Mouse (Mus musculus) fat pad, adult 2 months (tissue): Measurements from ENCODE around the gene Prrg4.
"Not testable (repeated sequence)": the region's sequence is repeated elsewhere in the genome, so short reads cannot be mapped to it uniquely, and the experiment has no call there.

ENCODE experiments used
- DNase-seq: peaks from one replicate; pipeline ENCODE4 v3.0.0-alpha.2; 2011; ENCODE audit warnings: low read depth, low spot score; ENCODE audit errors: extremely low read depth

Gene Prrg4

DNA sequence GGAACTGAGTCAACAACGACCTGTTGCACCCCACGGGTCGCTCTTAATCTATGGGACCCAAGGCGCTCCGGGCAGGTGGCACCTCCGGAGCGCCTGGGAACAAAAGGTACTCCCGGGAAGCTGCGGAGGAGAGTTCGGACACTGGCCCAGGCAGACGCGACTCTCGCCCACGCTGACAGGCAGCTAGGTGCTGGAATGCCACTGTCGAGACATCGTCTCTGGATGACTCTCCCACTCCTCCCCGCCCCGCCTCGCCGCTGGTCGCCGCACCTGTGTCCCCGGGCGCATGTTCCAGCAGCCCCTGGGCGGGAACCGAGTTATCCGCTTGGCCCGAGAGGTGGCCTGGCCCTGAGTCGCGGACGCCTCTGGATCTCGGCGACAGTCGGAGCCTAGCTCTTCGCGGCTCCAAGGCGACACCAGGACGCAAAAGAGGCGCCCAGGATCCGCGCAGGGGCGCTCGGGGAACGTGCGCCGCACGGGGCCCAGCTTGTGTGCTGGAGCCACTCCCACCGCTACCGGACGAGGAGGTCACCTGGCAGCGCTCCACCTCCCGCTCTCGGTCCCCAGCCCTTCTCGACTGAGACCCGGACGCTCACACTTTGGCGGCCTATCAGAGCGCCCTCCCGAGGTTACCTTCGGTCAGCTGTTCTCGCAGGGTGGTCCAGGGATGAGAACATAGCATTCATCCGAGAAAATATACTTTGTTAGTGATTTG, at the start of gene Prrg4:
Gene Prrg4, minus strand, starts transcription at position 601 of the 715 bp plus-strand sequence.
- no peak for DNase-seq

- no peak for DNase-seq
Observed at GRCm38 (mm10) chr2:104887882-104888566, 38.3 kb upstream of the Prrg4 start.

- DNase-seq, result not testable (repeated sequence)
Observed at GRCm38 (mm10) chr2:104887331-104887730, 37.7 kb upstream of the Prrg4 start.

- no peak for DNase-seq
Observed at GRCm38 (mm10) chr2:104886109-104886508, 36.4 kb upstream of the Prrg4 start.

DNA sequence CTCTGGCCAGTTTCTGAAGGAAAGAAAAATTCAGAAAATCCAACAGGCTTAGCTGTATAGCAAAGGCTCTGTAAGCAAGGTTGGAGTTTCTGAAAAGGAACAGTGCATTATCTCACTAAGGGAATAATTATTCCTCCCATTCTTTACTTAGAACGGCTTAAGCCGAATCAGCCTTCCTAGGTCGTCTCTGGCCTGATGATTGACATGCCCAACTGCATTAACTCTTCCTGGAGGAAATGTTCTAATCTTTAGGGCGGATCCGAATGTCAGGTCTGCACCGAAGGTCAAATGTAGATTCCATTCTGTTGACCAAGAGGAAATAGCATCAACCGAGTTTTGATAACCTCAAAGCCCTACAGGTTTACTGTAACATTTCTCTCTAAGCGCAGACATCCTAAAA, 29.1 kb upstream of the Prrg4 start:
- no peak for DNase-seq

- DNase-seq, result no peak
Observed at GRCm38 (mm10) chr2:104869101-104869500, 19.4 kb upstream of the Prrg4 start.

DNA sequence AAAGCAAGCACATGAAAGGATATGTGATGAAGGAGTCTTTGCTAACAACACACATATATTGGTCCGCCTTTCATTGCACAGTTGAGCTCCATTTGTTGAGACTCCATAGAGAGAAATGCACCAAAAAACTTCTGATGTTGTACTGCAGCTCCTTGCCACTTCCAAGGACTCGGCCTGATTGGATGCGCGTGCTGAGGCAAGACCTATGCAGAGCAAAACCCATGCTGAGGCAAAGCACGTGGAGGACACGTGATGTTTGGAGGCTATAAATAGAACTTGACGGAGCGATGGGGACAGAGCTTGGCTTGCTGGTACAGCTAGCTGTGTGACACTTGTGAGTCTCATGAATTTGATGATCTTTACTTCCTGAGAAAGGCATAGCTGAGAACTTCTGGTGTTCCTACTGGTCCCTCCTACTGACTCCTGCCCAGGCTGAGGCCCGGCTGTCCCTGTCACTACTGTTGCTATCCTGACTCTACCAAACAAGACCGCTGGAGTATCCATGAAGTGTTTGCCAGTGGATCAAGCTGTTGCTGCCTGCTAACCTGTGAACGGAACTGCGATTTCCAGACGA, 17.7 kb upstream of the Prrg4 start, which contains the start of gene Ccdc73:
Gene Ccdc73, plus strand, starts transcription at position 524 of the 574 bp plus-strand sequence.
- DNase-seq, result no peak

DNA sequence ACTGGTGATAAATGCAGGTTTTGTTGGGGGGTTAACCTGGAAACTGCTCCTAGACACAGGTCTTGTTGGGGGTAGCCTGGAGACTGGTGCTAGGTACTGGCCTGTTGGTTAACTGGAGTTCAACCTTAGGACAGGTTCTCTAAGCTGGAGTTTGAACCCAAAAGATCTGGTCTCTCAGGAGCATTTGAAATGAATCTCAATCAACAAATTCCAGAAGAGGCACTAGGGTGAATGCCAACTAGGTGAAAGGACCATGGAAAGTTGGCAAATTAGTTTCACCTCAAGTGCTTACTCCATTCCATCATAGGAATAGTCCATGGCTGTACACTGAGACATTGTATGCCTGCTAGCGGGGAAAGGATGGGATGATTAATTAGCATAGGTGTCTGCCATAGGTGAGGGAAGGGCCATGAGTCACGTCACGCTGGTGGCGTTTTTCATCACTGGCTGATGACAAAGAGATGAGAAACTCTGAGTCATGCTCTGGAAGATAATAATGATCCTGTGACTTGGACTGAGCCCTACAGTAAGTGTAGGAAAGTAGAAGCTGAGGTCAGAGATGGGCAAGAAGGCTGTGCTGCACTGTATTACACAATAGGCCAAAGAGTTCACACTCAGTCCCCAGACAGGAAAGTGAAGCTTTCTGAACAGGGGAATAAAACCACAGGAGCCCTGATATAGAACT, 14.6 kb upstream of the Prrg4 start:
- DNase-seq, result no peak

GRCm38 (mm10) chr2:104860426-104860825, 10.8 kb upstream of the Prrg4 start:
- no peak for DNase-seq

DNA sequence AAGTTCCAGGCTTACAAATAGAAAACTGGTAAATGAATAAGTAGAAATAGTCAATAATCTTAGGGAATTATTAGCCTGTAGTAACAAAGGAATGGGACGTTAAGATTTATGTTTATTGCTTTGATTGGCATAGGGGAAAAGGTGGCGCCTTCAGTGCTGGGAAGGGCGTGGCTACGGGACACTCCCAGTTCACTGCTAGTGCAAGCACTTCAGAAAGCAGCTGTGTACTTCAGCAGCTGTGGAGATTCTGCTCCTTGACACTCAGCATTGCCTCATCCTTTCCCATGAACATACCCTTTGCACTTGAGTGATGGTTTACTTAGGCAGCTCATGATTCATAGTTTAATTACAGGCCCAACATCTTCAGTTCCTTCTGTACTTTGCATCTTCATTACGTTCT, 9.4 kb upstream of the Prrg4 start:
- DNase-seq, result no peak

GRCm38 (mm10) chr2:104858083-104858482, 8.4 kb upstream of the Prrg4 start:
- DNase-seq, result not testable (repeated sequence)

DNA sequence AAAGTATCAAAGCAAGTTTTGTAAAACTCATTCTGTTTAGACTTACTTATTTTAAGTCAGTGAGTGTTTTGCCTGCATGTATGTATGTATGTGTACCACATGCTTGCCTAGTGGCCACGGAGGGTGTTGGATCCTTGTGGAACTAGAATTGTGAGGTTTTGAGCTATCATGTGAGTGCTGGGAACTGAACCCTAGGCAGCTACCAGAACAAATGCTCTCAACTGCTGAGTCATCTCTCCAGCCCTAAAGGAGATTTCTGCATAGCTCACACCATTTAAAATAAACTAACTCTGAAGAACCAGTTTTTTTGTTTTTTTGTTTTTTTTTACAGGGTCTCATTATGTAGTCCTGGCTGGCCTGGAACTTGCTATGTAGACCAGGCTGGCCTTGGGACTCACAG, 6.5 kb upstream of the Prrg4 start:
- no peak for DNase-seq

DNA sequence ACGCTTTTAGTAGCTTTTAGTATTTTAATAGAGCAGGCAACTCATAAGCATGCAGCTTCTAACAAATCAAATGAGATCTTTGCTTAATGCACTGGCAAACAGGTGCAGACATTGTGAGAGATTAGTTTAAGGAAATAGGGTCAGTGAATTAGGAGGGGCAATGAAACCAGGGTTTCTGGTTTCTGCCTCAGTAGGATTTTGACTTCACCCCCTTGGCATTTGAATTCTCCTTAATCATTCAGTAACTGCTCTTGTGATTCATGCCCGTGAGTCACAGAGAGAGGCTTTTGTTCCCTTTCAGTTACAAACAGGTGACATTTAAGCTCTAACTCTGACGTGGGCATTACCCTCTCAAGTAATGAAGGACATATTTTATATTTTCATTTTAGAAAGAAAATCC, 6.1 kb upstream of the Prrg4 start:
- no peak for DNase-seq

GRCm38 (mm10) chr2:104854836-104855235, 5.2 kb upstream of the Prrg4 start:
- no peak for DNase-seq

DNA sequence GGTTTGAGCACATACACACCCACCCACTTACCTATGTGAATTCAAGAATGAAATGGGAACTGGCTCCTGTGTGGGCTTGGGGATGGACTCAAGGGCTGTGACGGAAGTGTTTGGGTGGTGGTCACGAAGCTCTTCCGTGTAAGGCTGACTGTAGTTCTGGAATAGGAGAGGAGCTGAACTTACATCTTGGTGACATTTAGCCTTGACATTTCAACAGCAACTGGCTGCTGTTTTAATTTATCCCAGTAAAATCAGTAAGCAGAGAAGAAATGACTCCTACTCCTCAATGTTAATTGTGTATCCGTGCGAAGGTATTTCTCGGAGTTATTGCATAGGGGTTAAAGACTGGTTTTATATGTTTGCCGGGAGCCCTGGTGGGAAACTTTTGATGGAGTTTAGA, 2.9 kb upstream of the Prrg4 start:
- DNase-seq, result no peak

DNA sequence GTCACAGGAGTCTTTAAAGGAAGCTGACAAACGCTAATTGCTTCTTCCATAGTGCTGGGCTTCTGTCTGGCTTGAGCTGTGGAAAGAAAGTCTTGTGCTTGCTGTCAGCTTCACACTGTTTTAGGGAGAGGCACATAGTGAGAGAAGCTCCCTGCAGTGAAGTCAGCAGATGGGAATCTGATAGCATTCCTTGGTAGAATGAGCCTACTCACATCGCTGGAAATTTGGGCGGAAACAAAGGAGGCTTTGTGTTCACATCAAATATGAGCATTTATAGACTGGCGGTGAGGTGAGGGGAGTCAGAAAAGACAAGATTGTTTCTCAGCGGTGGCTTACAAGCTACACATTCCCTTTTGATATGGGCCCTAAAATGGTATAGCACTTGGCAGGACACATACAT, 2.0 kb upstream of the Prrg4 start:
- no peak for DNase-seq

DNA sequence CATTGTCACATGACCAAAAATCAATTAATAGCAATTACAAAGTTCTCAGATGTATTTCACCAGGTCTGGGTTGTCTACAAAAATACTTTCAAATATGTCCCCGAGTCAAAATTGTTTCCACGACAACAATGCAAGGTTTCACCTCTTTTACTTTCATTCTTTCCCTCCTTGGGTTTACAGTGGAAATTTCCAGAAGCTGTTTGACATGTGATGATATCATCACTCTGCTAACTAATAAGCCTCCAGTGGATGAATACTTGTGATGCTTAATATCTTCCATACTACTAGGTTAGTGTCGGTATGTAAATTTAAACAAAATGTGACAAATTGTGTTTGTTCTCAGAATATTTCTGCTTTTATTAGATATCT, 299 bp upstream of the Prrg4 start:
- DNase-seq, result no peak

DNA sequence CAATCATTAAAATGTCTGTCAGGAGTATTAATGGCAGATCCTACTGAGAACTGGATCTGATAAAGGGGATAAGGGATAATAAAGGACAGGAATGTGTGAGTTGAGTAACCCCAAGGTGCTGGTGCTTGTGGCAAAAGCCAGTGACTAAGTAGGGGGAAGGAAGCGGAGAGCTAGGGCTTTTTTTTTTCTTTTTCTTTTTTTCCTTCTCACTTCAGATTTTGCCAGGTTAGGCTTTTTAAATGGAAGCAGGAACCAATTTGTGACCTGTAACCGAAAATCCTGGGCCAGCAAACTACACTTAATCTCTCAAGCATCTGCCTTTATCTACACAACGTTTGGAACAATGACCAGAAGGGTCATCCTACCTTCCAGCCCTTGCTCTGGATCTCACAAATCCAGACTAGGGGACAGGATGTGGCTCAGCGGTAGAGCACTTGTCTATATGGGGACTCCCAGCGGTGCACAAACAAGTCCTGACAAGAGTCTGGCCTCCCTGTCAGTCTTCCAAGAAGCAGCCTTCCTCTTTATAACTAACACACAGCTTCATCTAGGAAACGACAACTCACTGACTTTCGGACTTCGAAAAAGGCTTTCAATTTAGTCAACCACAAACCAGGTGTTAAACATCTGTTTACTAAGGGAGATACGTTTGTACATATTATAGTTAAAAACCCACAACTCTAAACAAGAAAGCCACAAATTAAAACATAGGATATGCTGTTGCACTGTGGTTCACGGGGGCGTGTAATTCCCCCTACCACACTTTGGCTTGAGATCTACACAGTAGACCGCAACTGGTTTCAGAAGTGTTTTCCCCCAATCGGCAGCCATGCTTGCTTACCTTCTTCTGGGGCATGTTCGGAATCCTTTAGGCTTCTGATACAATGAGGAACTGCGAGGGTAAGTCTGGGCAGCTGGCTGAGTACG, 1.2 kb downstream of the Prrg4 start:
- no peak for DNase-seq

- DNase-seq, result no peak
Observed at GRCm38 (mm10) chr2:104847645-104848044, 2.0 kb downstream of the Prrg4 start.

DNA sequence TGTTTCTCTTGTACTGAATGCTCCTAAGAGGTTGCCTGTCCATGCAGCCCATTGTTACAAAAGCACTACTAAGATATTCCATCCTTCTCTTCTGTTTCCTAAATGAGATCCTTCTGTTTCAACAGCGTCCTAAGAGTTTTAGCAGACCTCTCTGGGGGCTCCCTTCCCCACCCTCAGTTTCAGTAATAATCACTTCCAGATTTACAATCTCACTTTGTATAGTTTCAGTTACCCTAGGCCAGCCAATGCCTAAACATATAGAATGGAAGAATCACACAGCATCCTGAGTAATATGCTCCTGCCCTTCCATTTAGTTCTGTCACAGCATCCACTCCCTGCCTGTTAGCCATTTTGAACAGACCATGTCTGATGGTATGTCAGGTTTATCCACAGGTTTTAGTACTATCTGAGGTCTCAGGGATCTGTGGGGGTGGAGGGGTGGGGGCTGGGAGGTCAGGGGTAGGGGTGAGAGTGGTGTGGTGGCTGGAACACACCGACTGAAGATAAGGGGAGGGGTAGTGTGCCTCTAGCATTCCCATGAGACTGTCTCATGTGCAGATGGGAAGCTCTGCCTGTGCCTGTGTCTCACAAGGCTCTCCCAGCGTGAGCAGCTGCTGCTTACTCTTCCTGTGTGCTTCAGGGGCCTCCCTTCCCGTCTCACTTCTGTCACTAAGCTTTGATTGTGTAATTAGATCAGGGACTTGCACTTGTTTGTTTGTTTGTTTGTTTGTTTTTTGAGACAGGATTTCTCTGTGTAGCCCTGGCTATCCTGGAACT, 2.9 kb downstream of the Prrg4 start:
- no peak for DNase-seq
